Mouse (Mus musculus) G1E-ER4 (cell line): ENCODE data around the gene C730034F03Rik. TPM values are rescaled to one million over a fixed set of nuclear protein-coding genes. Genes with fewer than 3 reads are reported as not detected.

ENCODE experiments used
- GATA1 ChIP-seq: IDR thresholded peaks from one replicate; pipeline ENCODE4 v1.8.0; 2012; ENCODE audit warnings: low read length, inconsistent platforms
- polyA plus RNA-seq: library from polyadenylated mRNA; stranded (reverse); fragments of >175 nt; gene quantifications from 2 replicates; pipeline ENCODE4 v1.2.3, GENCODE M21; 2012

The C730034F03Rik gene
- polyA plus RNA-seq, 1 experiment: 0.09 TPM

GRCm38 (mm10) chr15:89428136-89428790 lies 1.1 kb upstream of the C730034F03Rik start:
- no peak for TF ChIP-seq GATA1

GRCm38 (mm10) chr15:89428821-89429351 lies 503 bp upstream of the C730034F03Rik start:
- TF ChIP-seq GATA1: no peak

- TF ChIP-seq GATA1: no peak
Measured at GRCm38 (mm10) chr15:89430341-89430740, 952 bp downstream of the C730034F03Rik start.

- no peak for TF ChIP-seq GATA1
Measured at GRCm38 (mm10) chr15:89431271-89431670, 1.9 kb downstream of the C730034F03Rik start.

- no peak for TF ChIP-seq GATA1
Measured at GRCm38 (mm10) chr15:89431806-89432205, 2.4 kb downstream of the C730034F03Rik start.

- no peak for TF ChIP-seq GATA1
Measured at GRCm38 (mm10) chr15:89432946-89433345, 3.6 kb downstream of the C730034F03Rik start.

GRCm38 (mm10) chr15:89434136-89434535 lies 4.7 kb downstream of the C730034F03Rik start:
- TF ChIP-seq GATA1: no peak

GRCm38 (mm10) chr15:89435878-89436277 lies 6.5 kb downstream of the C730034F03Rik start:
- TF ChIP-seq GATA1: no peak

- TF ChIP-seq GATA1: no peak
Measured at GRCm38 (mm10) chr15:89442486-89443070, 13.2 kb downstream of the C730034F03Rik start.

- no peak for TF ChIP-seq GATA1
Measured at GRCm38 (mm10) chr15:89452906-89453864, 23.8 kb downstream of the C730034F03Rik start.

GRCm38 (mm10) chr15:89453865-89454478 lies 24.6 kb downstream of the C730034F03Rik start, which contains the start of gene Mapk8ip2:
Gene Mapk8ip2 (plus strand): TSS chr15:89453913.
- TF ChIP-seq GATA1: no peak

GRCm38 (mm10) chr15:89454857-89455256 lies 25.5 kb downstream of the C730034F03Rik start:
- TF ChIP-seq GATA1: no peak

- no peak for TF ChIP-seq GATA1
Measured at GRCm38 (mm10) chr15:89455642-89456041, 26.3 kb downstream of the C730034F03Rik start.

GRCm38 (mm10) chr15:89458942-89459341 lies 29.6 kb downstream of the C730034F03Rik start:
- TF ChIP-seq GATA1: no peak

GRCm38 (mm10) chr15:89459821-89460220 lies 30.4 kb downstream of the C730034F03Rik start:
- no peak for TF ChIP-seq GATA1

GRCm38 (mm10) chr15:89460298-89460697 lies 30.9 kb downstream of the C730034F03Rik start:
- TF ChIP-seq GATA1: no peak
